Mouse (Mus musculus): ENCODE data around the gene Trim26.
A peak's percentile ranks its signal among the peaks of the same experiment; 100 is the strongest.
"Not testable (repeated sequence)": the region's sequence is repeated elsewhere in the genome, so short reads cannot be mapped to it uniquely, and the experiment has no call there.

Trim26 gene

GRCm38 (mm10) chr17:36851200-36851599 lies 14.3 kb downstream of the Trim26 start:
- no peak for DNase-seq (ENCODE audit: low spot score in 2 of 2)

DNA sequence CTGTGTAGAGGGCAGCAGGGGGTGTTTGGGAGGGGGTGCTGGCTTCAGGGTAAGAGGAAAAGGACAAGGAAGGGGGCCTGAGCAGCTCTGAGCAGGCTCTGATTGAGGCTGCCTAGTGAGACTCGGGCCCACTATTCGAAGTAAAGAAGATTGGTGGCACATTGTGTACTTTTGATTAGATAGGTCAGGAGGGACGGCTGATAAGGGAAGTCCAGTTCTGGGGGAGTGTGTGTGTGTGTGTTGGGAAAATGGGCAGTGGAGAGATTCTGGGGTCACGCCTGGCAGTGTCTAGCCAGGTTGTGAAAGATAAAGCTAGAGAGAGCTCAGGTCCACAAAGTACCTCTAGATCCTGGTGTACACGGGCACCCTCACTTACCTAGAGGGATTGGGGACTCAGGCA lies 14.7 kb downstream of the Trim26 start:
- no peak for DNase-seq (ENCODE audit: low spot score in 2 of 2)

DNA sequence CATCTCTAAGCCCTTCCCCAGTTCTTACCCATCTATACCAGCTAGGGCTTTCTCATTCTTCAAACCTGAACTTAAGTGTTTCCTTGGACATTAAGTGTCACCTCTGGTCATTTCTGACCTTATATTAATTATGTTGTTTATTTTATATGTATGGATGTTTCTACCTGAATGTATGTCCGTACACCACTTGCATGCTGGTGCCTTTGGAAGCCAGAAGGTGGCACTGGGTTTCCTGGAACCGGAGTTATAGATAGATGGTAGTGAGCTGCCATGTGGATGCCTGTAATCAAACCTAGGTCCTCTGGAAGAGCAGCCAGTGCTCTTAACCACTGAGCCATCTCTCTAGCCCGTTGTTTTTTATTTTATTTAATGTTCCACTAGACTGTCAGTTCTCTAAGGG lies 18.6 kb downstream of the Trim26 start:
- DNase-seq (ENCODE audit: low spot score in 2 of 2) = no peak

DNA sequence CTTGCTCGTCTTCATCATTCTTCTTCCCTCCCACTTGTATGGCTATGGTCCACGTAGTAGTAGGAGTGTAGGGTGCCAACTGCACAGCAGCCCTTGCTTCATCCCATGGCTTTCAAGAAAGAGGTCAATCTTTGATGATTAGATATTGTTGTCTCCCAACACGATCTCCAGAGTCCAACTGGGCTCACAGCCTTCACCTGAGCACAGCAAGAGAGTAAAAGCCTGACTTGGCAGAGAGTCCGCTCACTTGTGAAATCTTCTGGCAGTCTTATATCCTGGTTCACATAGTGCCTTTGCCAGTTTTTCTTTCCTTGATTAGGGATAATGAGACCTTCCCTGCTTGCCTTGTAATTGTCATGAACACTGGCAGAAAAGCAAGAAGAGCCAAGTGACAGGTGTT lies 19.3 kb downstream of the Trim26 start:
- no peak for DNase-seq (ENCODE audit: low spot score in 2 of 2)

GRCm38 (mm10) chr17:36858181-36858580 lies 21.2 kb downstream of the Trim26 start:
- DNase-seq (ENCODE audit: low spot score in 2 of 2) = no peak

- DNase-seq (ENCODE audit: low spot score in 2 of 2) = no peak
These were observed 24.7 kb downstream of the Trim26 start for GRCm38 (mm10) chr17:36861680-36862079.

GRCm38 (mm10) chr17:36866719-36867527 lies 30.0 kb downstream of the Trim26 start, which contains the start of gene Trim15:
TSS of gene Trim15 (minus strand) at chr17:36867210.
- no peak for DNase-seq (ENCODE audit: low spot score in 2 of 2)

GRCm38 (mm10) chr17:36868836-36869235 lies 31.9 kb downstream of the Trim26 start:
- DNase-seq (ENCODE audit: low spot score in 2 of 2) = no peak

DNA sequence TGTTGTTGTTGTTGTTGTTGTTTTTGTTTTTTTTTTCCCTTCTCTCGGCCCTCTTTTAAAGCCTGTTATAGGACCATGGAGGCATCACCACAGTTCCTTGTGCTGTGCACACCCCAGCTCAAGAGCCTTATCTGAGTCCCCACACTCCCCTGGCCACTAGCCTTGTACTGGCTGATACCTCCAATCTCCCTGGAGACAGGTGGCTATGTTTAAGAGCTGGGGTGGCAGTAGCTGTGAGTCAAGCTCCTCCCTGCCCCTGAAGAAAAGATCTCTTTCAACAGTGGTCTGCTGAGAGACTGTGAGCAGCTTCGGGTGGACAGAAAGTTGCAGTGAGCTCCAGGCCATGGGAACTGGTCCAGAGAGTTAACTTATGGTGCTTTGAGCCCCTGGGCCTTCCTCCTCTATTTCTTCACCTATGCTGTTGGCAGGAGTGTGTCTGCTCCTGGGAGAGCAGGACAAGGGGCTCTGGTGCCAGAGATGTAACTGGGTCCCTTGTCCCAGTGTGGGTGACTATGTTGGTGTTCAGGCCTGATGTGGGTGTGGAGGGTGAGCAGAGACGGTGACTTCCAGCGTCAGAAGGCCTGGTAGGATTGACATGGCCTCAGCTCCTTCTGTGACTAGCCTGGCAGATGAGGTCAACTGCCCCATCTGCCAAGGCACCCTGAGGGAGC lies 32.5 kb downstream of the Trim26 start, which contains the start of gene Trim10:
TSS of gene Trim10 (plus strand) at position 291 of the 671 bp plus-strand sequence.
- DNase-seq (ENCODE audit: low spot score in 2 of 2) = no peak

GRCm38 (mm10) chr17:36869955-36870810 lies 33.2 kb downstream of the Trim26 start:
- DNase-seq (ENCODE audit: low spot score in 2 of 2) = no peak

DNA sequence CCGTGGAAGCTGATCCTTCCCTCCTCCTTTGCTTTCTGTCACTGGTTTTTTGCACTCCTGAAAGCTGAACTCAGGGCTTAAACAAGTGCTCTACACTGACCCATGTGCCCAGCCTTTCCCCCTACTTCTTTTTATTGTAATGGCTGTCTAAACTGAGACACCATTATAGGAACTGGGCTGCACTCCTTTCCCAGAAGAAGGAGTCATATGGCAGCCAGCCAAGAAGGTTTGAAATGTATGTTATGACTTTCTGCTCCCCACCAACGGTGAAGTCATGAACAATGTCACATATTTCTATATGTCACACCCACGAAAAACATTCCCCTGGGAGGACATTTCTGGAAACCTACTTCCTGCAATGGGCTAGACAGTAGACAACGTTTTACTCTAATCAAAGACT lies 37.7 kb downstream of the Trim26 start:
- no peak for DNase-seq (ENCODE audit: low spot score in 2 of 2)

DNA sequence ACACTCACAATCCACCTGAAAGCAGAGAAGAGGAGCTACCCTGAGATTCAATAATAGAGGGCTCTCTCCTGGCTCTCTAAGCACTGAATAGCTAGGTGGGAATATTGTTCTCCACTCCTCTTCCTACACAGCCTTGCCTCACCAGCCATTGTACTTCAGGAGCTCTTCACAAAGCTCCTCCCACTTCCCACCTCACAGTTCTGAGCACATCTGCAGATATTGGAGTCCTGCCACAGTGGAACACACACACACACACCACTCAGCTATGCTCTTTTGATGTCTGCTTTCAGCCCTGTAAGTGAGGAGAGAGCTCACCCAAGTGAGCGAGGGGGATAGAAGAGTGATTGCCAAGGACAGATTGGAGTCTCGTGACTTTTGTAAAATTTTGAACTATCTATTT lies 46.4 kb downstream of the Trim26 start:
- no peak for DNase-seq (ENCODE audit: low spot score in 2 of 2)

DNA sequence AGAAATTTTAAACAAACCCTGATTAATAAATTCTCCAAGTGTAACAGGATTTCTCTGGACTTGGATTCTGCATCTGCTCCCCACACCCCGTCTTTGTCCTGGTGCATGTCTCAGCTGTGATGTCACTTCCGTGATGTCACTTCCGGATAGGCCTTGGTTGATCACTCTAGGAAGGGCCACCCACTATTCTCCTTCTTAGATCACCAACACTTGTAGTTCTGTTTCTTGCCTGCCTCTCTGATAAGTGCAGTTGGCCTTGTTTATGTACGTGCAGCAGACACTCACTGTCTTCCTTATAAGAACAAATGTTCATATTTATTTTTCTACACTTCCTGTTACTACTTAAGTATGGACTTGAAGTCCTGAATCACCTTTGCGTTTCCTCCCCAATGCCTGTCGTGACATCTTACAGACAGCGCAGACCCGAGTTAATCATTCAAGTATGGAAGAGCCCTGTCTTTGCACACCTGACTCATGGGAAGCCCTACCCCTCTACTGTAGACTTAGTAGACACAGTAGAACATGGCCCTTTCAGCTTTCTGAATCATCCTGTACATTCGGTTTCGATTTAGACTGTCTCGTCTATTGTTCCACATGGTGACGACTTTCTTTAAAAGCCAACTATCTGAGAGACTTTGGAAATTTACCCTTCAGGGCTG lies 48.3 kb downstream of the Trim26 start:
- DNase-seq (ENCODE audit: low spot score in 2 of 2) = no peak

GRCm38 (mm10) chr17:36890073-36890903 lies 53.4 kb downstream of the Trim26 start, which contains the start of gene Trim40:
TSS of gene Trim40 (minus strand) at chr17:36890123.
- no peak for DNase-seq (ENCODE audit: low spot score in 2 of 2)

DNA sequence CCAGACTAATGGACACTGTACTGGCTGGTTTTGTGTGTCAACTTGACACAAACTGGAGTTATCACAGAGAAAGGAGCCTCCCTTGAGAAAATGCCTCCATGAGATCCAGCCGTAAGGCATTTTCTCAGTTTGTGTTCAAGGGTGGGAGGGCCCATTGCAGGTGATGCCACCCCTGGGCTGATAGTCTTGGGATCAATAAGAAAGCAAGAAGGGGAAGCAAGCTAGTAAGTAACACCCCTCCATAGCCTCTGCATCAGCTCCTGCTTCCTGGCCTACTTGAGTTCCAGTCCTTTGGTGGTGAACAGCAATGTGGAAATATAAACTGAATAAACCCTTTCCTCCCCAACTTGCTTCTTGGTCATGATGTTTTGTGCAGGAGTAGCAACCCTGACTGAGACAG lies 54.6 kb downstream of the Trim26 start:
- not testable (repeated sequence) for DNase-seq (ENCODE audit: low spot score in 2 of 2)

- DNase-seq (ENCODE audit: low spot score in 2 of 2) = peak in 1 of 2 experiments; percentile 6
These were observed 55.4 kb downstream of the Trim26 start for GRCm38 (mm10) chr17:36892362-36892761.

DNA sequence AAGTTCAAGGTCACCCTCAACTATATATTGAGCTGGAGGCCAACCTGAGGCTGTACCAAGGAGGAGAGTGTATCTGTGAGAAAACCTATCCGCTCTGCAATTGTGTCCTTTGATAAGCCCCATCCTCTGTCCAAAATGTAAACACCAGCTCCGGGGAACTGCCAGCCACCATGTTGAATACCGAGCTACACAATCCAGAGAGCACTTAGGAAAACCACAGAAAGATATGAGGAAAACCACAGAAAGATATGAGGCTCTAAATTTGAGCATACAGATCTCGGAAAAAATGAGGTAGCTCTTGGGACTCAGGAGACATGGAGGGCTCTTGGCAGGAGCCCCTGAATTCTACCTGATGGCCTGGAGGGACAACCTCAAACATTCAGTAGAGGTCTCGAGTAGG lies 56.5 kb downstream of the Trim26 start:
- no peak for DNase-seq (ENCODE audit: low spot score in 2 of 2)

DNA sequence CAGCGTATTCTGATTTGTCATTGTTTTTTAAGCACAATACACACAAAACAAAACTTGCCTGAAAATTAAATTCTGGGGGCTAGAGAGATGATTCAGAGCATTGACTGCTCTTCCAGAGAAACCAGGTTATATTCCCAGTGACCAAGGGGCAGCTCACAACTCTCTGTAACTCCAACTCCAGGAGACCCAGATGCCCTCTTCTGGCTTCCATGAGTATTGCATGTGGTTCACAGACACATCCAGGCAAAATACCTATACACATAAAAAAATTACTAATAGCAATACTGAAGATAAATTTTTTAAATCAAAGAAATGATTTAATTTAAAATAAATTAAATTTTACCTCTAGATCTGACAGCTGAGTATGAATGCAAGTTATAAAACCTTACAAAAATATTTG lies 59.6 kb downstream of the Trim26 start:
- peak in 1 of 2 experiments; percentile 11 for DNase-seq (ENCODE audit: low spot score in 2 of 2)

GRCm38 (mm10) chr17:36897065-36897464 lies 60.1 kb downstream of the Trim26 start:
- DNase-seq (ENCODE audit: low spot score in 2 of 2) = no peak

- DNase-seq (ENCODE audit: low spot score in 2 of 2) = no peak
These were observed 60.7 kb downstream of the Trim26 start, which contains the start of gene Trim31 for GRCm38 (mm10) chr17:36897552-36898205. TSS of gene Trim31 (plus strand) at chr17:36898118.

All from heart, adult 9 months (tissue).